Mouse (Mus musculus) E14TG2a.4 (cell line): ENCODE data around the gene Sfxn5.

Experiments used
- CTCF ChIP-seq: conservative IDR thresholded peaks from 2 replicates; pipeline ENCODE4 v1.5.1; 2014; ENCODE audit warnings: low read length
- NANOG ChIP-seq: IDR thresholded peaks from 2 replicates; pipeline ENCODE4 v1.6.1; 2014; ENCODE audit warnings: borderline replicate concordance, low read length, mixed read lengths
- POU5F1 ChIP-seq: IDR thresholded peaks from 2 replicates; pipeline ENCODE4 v1.6.1; 2014; ENCODE audit warnings: low read length, borderline replicate concordance

DNA sequence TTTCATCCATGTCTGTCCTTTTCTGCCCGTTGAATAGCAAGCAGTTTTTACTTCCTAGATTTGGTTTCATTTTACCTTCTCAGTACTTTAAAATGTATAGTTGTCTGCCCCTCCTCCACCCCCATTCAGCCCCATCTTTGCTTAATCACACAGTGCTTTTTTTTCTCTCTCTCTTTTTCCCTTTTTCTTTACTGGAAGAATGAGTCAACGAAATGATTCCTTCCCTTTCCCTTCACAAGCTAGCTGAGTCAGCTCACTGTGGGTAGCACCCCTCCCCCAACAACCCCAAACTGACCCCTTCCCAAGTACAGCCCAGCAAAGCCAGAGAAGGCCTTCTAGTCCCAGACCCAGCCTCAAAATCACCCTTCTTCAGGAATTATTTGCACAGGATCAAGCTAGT, 8.1 kb downstream of the Sfxn5 start:
- TF ChIP-seq CTCF (no peak), POU5F1 (no peak), NANOG (no peak)
